Mouse (Mus musculus): ENCODE data around the gene Hmmr.
A peak's percentile ranks its signal among the peaks of the same experiment; 100 is the strongest.

The Hmmr gene

GRCm38 (mm10) chr11:40694311-40695087, 38.7 kb downstream of the Hmmr start:
- peak; percentile 69 for DNase-seq (ENCODE audit: low spot score)

- peak; percentile 80 for DNase-seq (ENCODE audit: low spot score)
These were observed 39.8 kb downstream of the Hmmr start for GRCm38 (mm10) chr11:40693366-40693951.

- DNase-seq (ENCODE audit: low spot score) = peak; percentile 91
These were observed 40.5 kb downstream of the Hmmr start for GRCm38 (mm10) chr11:40692511-40693365.

- peak; percentile 24 for DNase-seq (ENCODE audit: low spot score)
These were observed 41.1 kb downstream of the Hmmr start for GRCm38 (mm10) chr11:40692101-40692509.

DNA sequence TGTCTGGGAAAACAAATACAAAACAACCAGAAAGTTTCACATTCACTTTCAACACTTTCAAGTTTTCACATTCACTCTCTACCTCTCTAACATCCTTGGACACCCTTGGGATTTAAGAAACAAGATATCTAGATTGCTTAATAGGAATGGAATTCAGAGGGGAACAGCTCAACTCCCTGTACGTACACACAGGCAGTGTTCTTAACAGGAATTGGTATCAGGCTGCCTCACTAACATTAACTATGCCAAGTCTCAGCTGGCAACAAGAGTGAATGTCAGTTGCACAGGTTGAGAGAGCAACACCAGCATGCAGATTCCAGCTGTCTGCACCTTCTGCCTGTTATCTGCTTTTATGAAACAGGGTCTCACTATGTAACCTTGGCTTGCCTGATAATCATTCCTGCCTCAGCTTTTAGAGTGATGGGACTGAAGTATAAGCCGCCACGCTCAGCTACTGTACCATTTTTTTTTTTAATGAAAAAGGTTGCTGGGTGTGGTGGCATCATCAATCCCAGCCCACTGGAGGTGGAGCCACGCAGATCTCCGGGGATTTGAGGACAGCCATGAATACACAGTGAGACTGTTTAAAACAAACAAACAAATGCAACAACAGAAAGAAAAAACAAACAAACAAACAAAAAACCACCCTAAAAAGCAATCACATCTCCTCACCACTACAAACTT, 42.6 kb downstream of the Hmmr start:
- no peak for DNase-seq (ENCODE audit: low spot score)

GRCm38 (mm10) chr11:40683295-40683694, 49.9 kb downstream of the Hmmr start:
- no peak for DNase-seq (ENCODE audit: low spot score)

- no peak for DNase-seq (ENCODE audit: low spot score)
These were observed 50.8 kb downstream of the Hmmr start for GRCm38 (mm10) chr11:40682456-40682855.

DNA sequence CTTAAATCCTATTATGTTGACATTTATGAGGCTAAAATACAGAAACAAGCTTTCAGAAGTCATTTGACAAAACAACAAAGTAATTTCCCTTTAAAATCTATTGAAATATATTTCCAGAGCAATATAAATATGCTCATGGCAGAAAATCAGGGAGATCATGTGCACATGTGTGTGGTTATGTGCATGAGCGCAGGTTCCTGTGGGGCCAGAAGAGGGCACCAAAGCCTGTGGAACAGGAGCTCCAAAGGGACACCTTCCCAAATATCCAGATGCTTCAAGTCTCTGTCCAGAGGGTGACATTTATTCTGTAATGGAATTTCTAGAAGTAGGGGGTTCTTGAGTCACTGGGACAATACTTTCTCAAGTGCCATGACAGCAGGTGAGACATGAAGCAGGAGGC, 56.1 kb downstream of the Hmmr start:
- no peak for DNase-seq (ENCODE audit: low spot score)

DNA sequence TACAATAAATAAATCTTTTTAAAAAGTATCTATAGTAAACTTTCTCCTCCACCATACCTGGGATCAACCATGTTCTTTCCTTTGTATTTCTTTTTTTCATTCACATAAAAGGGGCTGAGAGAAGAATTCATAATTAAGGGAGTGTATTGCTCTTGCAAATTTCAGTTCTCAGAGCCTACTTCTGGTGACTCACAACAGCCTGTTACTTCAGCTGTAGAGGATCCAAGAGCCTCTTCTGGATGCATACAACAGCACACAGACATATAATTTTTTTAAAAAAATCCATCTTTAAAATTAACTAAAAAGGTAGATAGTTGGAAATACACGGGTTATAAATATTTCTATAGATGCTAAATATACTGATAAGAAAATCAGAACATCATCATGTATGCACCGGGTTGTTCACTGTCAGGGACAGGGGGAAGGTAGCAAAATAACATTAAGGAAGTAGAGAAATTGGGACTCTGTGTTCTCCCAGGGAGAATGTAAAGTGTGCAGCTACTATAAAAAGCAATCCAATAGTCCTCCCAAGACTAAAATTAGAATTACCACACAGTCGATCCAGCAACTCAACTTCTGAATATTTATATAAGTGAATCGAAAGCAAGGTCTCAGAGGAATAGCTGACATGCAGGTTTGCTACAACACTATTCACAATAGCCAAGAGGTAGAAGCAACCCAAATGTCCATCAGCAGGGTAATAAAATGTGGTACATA, 58.0 kb downstream of the Hmmr start:
- DNase-seq (ENCODE audit: low spot score) = no peak

Measured in c-Kit-positive CD71-positive TER-119-positive erythroid progenitor cells, embryonic 14.5 days (primary cell).